Mouse (Mus musculus): ENCODE measurements at regions not wholly inside any gene's neighbourhood (a gene's known extent, or its start where the extent isn't known, plus 50 kb on each side); places are given as distances from the start of the nearest gene placed in this dataset.

DNA sequence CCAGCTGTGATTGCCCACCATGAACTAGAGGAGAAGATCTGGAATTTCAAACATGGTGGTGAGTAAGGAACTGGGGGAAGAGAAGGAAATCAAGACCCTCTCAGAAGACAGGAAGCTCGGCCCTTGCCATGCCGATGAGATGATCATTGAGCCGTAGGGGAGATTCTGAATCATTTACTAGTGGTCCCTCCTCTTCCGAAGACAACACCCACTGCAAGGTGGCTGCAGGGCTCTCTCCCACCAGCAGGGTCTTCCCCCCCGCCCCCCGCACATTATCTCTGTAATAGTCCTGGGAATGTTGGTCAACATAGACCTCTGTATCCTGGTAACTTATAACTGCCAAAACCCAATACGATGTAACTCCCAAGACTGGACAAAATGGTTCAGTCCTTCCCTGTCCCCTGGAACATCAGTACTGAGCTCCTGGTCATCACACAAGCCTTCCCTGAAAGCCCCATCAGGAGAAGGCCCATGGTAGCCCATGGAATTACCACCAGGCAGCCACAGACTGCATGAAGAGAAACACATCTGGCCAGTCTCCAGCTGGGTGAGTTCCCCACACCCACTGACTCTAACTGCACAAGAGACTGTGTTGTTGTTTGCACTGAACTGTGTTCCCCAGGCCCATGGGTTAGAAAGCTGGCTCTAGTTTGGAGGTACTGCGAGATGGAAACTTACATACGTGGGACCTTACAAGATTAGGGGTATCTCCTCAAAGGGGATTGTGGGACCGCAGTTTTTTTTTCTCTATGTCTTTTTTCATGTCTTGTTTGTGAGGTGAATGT, 256.3 kb downstream of the Gm10260 start:
- TF ChIP-seq BHLHE40 (IDR thresholded peaks at IDR 0.05; ENCODE audit: borderline replicate concordance, low read depth, low read length), result no peak
- no peak for TF ChIP-seq ZKSCAN1 (IDR thresholded peaks at IDR 0.05; ENCODE audit: low read depth, low read length)

Data from MEL (cell line).